Mouse (Mus musculus) E14TG2a.4 (cell line): ENCODE measurements around the gene Efcab3.
"Not testable (repeated sequence)": the region's sequence is repeated elsewhere in the genome, so short reads cannot be mapped to it uniquely, and the experiment has no call there.

Experiments
- CTCF ChIP-seq: conservative IDR thresholded peaks from 2 replicates; pipeline ENCODE4 v1.5.1; 2014; ENCODE audit warnings: low read length
- NANOG ChIP-seq: IDR thresholded peaks from 2 replicates; pipeline ENCODE4 v1.6.1; 2014; ENCODE audit warnings: borderline replicate concordance, low read length, mixed read lengths

DNA sequence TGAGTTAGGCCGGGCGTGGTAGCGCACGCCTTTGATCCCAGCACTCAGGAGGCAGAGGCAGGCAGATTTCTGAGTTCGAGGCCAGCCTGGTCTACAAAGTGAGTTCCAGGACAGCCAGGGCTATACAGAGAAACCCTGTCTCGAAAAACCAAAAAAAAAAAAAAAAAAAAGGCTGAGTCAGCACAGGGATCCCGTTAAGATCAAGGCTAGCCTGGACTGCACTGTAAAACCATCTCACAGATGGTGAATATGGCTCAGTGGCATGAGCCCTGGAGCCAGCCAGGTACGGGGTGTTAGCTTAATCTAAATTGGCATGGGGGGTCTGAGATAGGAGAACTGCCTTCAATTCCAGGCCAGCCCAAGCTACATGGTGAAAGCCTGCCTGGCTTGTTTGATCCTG, 77.1 kb downstream of the Efcab3 start:
- TF ChIP-seq CTCF, NANOG: not testable (repeated sequence)
